In the genomic region with DNA sequence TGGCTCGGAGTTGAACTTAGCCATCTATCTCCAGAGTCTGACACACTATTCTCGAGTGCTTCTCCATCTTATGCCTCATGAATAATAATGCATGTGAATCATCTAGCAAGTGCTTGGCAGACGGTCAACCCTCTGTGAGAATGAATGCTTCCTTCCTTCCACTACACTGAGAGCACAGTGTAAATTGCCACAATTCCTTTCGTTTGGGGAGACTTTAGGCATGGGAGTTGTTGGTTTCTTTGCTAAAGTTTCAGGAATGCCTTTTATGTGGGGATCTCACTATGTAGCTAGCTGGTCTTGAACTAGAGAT, we compare ENCODE assay signal across 12 mouse cellular contexts. TPM values are rescaled to one million over a fixed set of nuclear protein-coding genes. Genes with fewer than 3 reads are reported as not detected.
A peak's percentile ranks its signal among the peaks of the same experiment; 100 is the strongest.
DNase-seq lines count a peak whose midpoint lies in the region; ATAC-seq lines count a peak whose summit lies in the region.
"Had no signal": no experiment of that assay in that cellular context is flagged by ENCODE, and none has a peak within 500 bp of the region (broad histone marks: within the 10 kb centered on the region; RNA-seq: fewer than 3 reads in every experiment).

No protein-coding gene starts in this region.

- no peak for ATAC-seq in neural tube, embryonic 15.5 days (ENCODE audit: low FRiP score)
- ATAC-seq: midbrain, embryonic 15.5 days had no signal

- H3K4me1 ChIP-seq in neural tube, embryonic 15.5 days: peaks cover 4% of the 10 kb centered on the region; the same call in 1 of the 2 replicates
- H3K4me1 ChIP-seq: lung, embryonic 15.5 days had no signal

- intact Hi-C loops in left cerebral cortex, postnatal 4 days (cut with DNase I): no loop called here
- intact Hi-C loops in gastrocnemius, postnatal 36 days (cut with DNase I): no loop called here

- 49% methylated on average over 4 of the region's 4 CpGs for WGBS in neural tube, embryonic 15.5 days

- no peak overlapping the region for H3K27ac ChIP-seq in neural tube, embryonic 15.5 days (replicated peaks)
- H3K27ac ChIP-seq: lung, embryonic 15.5 days; midbrain, embryonic 15.5 days had no signal

- no peaks in the 10 kb centered on the region for H3K27me3 ChIP-seq in neural tube, embryonic 15.5 days (replicated peaks)
- H3K27me3 ChIP-seq: lung, embryonic 15.5 days; midbrain, embryonic 15.5 days had no signal

- no peak overlapping the region for H3K4me3 ChIP-seq in neural tube, embryonic 15.5 days (replicated peaks)
- H3K4me3 ChIP-seq: lung, embryonic 15.5 days; midbrain, embryonic 15.5 days had no signal

- H3K9ac ChIP-seq in neural tube, embryonic 15.5 days (replicated peaks): no peak overlapping the region
- H3K9ac ChIP-seq: lung, embryonic 15.5 days; midbrain, embryonic 15.5 days had no signal

- H3K4me2 ChIP-seq in neural tube, embryonic 15.5 days: no peak overlapping the region
- H3K4me2 ChIP-seq: lung, embryonic 15.5 days; midbrain, embryonic 15.5 days had no signal

- H3K36me3 ChIP-seq in neural tube, embryonic 15.5 days: no peaks in the 10 kb centered on the region
- H3K36me3 ChIP-seq: lung, embryonic 15.5 days; midbrain, embryonic 15.5 days had no signal

- H3K9me3 ChIP-seq in neural tube, embryonic 15.5 days (replicated peaks): no peaks in the 10 kb centered on the region
- H3K9me3 ChIP-seq: lung, embryonic 15.5 days; midbrain, embryonic 15.5 days had no signal

- DNase-seq in cerebellum, postnatal 14 days: peak; percentile 41 to 48
- DNase-seq in cerebellum, adult 9-11 months: no peak
- peak; percentile 89 for DNase-seq in NIH3T3 (ENCODE audit: low read depth)
- DNase-seq in layer of hippocampus, adult 18-20 months (ENCODE audit: low spot score in 2 of 2): peak; percentile 54 to 85
- peak; percentile 29 for DNase-seq in left cerebral cortex, postnatal 4 days
- no peak for DNase-seq in urinary bladder, postnatal 36 days (ENCODE audit: low spot score in 2 of 2)
- no peak for DNase-seq in gastrocnemius, postnatal 36 days
- DNase-seq: kidney, adult 9 months had no signal

RNA-seq across cellular contexts. Expression of gene Kcnk10, which starts 32.9 kb away (rescaled TPM):
- total RNA-seq in layer of hippocampus, adult 18-20 months (2021): 10 to 100 TPM; 15.2 to 15.7 TPM
- 10 to 100 TPM; 78.7 to 81.0 TPM for total RNA-seq in left cerebral cortex, postnatal 4 days (2021)
- not detected for total RNA-seq in gastrocnemius, postnatal 36 days (2021)
- polyA plus RNA-seq in neural tube, embryonic 15.5 days (2015; fragmentation: Nextera tagmentation; extraction: Ambion mirVana): 30.0 and 31.5 TPM in 2 replicates
- polyA plus RNA-seq: limb, embryonic 11.5 days had no signal

Comparison
In these comparisons a context has a peak if more than half of its experiments do, and no peak if none do; other contexts are left out.
1. DNase-seq: peak in cerebellum, postnatal 14 days (2 of 2), NIH3T3 (single experiment), layer of hippocampus, adult 18-20 months (2 of 2) and left cerebral cortex, postnatal 4 days (single experiment); none in cerebellum, adult 9-11 months (single experiment), urinary bladder, postnatal 36 days (0 of 2) and gastrocnemius, postnatal 36 days (0 of 2).
2. RNA of gene Kcnk10, which starts 32.9 kb away (total RNA-seq): 78.7 to 81.0 TPM in left cerebral cortex, postnatal 4 days and 15.2 to 15.7 TPM in layer of hippocampus, adult 18-20 months; not detected in gastrocnemius, postnatal 36 days; every median in the first group is over 10 times any median in the second.